Mouse (Mus musculus) NIH3T3 (cell line): ENCODE results near the gene Cep95.
"Not testable (repeated sequence)": the region's sequence is repeated elsewhere in the genome, so short reads cannot be mapped to it uniquely, and the experiment has no call there.

Experiments used
- DNase-seq: peaks from one replicate; pipeline ENCODE4 v3.0.0-alpha.2; 2012; ENCODE audit warnings: low read depth

Gene Cep95

DNA sequence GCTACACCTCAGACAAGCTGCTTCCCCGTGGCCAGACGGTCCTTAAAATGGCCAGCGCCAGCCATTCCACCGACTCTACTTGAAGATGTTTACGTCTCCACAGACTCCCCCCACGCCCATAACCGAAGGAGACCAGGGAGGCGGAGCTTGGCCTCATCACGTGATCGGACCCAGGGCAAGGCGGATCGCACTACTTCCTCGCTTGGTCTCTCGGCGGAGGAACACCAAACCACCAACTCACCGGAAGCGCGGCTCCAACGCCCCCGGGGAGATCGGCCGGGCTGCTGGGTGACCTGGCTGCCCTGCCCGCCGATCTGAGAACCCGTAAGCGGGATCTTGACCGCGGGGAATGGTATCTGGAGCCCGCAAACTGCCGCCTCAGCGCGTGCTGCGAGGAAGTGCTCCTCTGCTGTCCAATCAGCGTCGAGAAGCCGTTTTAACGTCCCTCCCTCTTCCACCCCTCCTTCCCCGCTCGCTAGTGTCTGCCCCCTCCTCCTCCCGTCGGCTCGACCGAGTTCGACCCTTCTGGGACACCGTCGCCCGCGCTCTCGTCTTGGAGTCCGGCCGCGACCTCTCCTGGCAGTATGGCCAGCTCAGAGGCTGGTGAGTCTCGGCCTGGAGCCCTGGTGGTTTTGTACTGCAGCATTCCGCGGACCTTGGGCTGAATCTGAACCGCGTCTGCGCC is at the start of gene Cep95, which contains the start of gene Ddx5:
Gene Cep95 (plus strand): TSS at position 478 of the 685 bp plus-strand sequence.
Gene Ddx5 (minus strand): TSS at position 411 of the 685 bp plus-strand sequence.
- peak; percentile 98 for DNase-seq

DNA sequence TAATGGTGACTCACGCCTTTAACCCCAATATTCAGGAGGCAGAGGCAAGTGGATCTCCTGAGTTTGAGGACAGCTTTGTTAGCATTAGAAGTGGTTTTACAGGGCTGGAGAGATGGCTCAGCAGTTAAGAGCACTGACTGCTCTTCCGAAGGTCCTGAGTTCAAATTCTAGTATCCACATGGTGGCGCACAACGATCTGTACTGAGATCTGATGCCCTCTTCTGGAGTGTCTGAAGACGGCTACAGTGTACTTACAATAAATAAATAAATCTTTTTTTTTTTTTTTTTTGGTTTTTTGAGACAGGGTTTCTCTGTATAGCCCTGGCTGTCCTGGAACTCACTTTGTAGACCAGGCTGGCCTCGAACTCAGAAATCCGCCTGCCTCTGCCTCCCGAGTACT is 48.3 kb upstream of the Cep95 start:
- DNase-seq, result not testable (repeated sequence)

GRCm38 (mm10) chr11:106741232-106741631 is 47.8 kb upstream of the Cep95 start:
- peak; percentile 47 for DNase-seq

DNA sequence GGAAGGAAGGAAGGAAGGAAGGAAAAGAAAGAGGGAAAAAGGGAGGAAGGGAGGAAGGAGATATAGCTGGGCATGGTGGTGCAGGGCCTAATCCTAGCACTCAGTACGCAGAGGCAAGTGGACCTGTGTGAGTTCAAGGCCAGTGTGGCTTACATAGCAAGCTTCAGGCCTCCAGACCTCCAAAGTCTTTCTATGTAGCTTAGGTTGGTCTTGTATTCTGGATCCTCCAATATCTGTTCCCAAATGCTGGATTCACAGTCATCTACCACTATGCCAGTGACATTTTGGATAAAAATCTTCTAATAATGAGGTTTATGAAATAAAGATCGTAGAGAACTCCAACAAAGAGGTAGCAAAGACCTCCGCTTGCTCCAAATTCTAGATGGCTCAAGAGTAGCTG is 47.2 kb upstream of the Cep95 start:
- no peak for DNase-seq

DNA sequence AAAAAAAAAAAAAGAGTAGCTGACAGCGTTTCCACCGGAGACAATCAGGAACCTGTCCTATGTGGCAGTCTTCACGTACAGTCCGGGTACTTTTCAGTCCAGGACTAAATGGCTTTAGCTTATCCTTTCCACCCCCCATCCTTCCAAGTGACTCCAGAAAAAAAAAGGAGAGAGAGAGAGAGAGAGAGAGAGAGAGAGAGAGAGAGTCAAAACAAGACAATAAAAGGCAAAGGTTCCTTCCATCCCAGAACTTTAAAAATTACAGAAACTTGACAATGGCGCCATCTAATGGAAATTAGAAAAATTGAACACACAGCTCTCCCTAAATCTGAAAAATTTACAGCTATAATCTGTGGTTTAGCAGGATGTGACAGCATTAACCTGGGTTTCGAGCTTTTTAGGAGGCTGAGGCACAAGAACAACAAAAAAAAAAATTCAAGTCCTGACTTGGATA is 46.6 kb upstream of the Cep95 start:
- peak; percentile 73 for DNase-seq

- DNase-seq, result peak; percentile 34
Measured at GRCm38 (mm10) chr11:106744949-106745348, 44.1 kb upstream of the Cep95 start.

DNA sequence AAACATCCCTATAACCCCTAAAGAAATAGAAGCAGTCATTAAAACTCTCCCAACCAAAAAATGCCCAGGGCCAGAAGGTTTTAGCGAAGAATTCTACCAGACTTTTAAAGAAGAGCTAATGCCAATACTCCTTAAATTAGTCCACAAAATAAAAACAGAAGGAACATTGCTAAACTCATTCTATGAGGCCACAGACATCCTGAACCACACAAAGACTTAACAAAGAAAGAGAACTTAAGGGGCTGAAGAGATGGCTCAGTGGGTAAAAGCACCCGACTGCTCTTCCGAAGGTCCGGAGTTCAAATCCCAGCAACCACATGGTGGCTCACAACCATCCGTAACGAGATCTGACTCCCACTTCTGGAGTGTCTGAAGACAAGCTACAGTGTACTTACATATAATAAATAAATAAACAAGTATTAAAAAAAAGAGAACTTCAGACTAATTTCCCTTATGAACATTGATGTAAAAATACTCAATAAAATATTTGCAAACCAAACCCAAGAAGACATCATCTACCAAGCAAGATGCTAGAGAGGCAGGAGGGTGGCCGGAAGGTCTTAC is 39.4 kb upstream of the Cep95 start:
- not testable (repeated sequence) for DNase-seq

DNA sequence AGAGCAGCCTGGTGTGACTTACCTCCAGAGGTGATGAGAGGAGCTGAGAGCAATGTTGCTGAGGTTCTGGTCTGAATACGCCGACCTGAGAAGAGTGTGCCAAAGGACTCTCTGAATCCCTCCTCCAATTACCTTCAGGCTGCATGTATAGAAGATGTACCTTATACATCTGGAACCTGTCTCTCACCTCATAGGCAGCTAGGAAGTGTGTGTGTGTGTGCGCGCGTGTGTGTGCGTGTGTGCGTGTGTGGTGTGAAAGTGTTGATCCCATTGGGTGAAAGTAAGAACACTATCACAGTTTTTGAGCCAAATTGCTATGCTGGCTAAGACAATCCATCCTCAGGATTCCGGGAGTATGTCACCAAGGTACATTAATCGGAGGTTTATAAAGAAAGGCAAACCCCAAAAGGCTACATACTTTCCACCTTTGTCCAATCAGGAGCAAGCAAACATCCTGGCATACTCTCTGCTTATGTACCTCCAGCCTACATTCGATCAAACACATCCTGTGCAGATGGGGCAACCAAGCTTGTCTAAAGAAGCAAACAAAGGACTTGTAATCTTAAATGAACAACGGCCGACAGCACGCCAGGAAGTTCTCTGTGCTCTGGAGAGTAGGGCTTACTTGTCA is 38.8 kb upstream of the Cep95 start, which contains the start of gene Pecam1:
Gene Pecam1 (minus strand): TSS at position 508 of the 631 bp plus-strand sequence.
- no peak for DNase-seq

GRCm38 (mm10) chr11:106751039-106752018 is 37.7 kb upstream of the Cep95 start, which contains the start of gene Milr1:
Gene Milr1, plus strand, starts transcription at chr11:106751226.
- peak; percentile 52 for DNase-seq

GRCm38 (mm10) chr11:106752103-106752502 is 36.9 kb upstream of the Cep95 start:
- DNase-seq, result no peak

DNA sequence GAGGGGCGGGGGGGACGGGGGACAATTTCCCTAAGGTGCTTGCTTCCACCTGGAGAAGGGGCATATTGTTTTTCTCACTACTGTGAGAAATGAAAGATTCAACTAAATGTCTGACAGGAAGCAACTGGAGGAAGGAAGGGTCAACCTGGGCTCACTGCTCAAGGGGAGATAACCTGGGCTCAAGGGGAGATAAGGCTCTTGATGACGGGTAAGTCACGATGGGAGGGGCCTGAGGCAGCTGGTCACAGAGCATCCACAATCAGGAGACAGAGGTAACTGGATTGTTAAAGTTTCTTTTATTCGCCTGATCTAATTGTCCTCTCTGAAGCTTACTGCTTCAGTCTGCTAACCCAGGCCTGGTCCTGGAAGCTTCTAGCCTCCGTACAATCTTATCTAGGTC is 35.7 kb upstream of the Cep95 start:
- no peak for DNase-seq

GRCm38 (mm10) chr11:106755583-106755982 is 33.5 kb upstream of the Cep95 start:
- no peak for DNase-seq

DNA sequence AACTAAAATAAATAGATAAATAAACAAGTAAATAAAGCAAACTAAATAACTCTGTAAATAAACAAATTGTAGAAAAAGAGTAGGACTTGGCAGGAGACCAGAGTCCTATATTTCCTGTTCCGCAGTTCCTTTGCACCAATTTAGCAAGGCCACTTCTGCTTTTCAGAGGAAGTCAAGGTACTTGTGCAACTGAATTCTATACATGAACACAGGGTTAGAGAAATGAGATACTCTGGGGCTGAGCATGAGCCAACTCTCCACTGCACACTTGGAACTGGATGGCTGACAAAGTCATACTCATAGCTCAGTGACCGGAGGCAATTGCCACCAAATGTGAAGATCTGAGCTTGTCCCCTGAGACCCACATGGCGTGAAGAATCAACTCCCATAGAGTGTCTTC is 30.0 kb upstream of the Cep95 start:
- DNase-seq, result no peak

- DNase-seq, result no peak
Measured at GRCm38 (mm10) chr11:106760511-106760910, 28.5 kb upstream of the Cep95 start.

- peak; percentile 50 for DNase-seq
Measured at GRCm38 (mm10) chr11:106762139-106762799, 26.8 kb upstream of the Cep95 start.

GRCm38 (mm10) chr11:106762800-106763185 is 26.3 kb upstream of the Cep95 start:
- no peak for DNase-seq

- DNase-seq, result no peak
Measured at GRCm38 (mm10) chr11:106766611-106767162, 22.4 kb upstream of the Cep95 start.

GRCm38 (mm10) chr11:106767516-106767915 is 21.5 kb upstream of the Cep95 start:
- DNase-seq, result no peak

DNA sequence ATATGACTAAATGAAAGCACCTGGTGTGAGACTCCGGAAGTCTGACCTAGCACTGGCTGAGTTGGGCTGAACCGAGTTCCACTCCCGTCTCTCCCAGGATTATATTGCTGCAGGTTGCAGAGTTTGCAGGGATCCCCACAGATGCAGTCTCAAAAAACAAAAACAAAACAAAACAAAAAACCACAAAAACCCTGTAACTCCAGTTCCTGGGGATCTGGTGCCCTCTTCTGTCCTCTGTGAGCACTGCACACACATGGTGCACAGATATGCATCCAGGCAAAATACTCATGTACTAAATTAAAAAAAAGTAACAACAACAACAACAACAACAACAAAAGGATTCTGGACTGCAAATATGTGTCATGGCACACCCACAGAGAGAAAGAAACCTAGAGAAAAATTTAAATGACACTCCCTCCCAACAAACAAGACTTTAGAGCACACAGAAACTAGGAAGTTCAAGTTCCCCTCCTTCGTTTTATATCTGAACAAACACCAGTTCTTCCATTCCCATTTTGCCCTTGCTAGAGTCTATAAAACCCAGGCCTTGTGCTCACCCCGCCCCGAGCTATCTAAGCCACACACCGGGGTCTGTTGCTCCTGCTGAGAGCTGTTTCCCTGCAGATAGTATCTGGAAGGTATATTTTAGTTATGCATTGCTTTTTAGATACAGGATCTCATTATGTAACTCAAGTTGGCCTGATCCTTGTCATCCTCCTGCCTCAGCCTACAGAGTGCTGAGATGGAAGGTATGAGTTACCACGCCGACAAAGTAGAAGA is 18.7 kb upstream of the Cep95 start:
- peak; percentile 47 for DNase-seq

DNA sequence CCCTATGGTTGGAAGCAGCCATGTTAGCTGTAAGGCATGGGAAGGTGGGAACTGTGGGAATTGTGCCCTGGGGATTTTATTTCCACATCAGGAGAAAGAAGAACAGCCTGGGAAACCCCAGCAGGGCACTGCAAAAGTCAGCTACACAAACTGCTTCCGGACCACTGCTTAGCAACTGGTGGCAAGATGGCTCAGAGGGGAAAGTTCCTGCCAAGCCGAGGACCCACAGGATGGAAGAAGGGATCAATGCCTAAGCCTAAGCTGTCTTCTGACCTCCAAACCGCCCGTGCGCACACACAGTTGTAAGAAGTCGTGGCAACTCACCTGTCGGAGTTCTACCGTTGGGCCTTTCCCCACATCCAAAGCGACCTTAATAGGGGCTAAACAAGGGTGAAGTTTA is 16.0 kb upstream of the Cep95 start:
- DNase-seq, result no peak
